Mouse (Mus musculus): ENCODE measurements around the gene Gm10964.
"Not testable (repeated sequence)": the region's sequence is repeated elsewhere in the genome, so short reads cannot be mapped to it uniquely, and the experiment has no call there.

Gm10964 gene

DNA sequence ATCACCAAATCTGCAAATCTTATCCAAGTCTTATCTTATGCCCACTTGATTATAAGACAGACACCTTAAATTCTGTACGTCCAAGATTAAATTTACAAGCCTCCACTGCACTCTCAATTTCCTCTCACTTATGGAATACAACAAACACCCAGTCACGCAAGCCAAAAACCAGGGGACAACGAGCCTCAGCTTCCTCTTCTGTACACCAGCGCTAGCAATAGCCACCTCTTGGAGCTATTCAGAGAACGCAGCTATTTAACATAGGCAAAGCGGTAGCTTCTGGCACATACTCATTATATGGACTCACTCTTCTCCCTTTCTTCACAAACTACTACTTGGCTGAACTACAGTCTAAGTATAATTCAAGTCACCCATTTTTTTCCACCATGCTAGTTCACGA, 40.0 kb downstream of the Gm10964 start:
- DNase-seq, result no peak

DNA sequence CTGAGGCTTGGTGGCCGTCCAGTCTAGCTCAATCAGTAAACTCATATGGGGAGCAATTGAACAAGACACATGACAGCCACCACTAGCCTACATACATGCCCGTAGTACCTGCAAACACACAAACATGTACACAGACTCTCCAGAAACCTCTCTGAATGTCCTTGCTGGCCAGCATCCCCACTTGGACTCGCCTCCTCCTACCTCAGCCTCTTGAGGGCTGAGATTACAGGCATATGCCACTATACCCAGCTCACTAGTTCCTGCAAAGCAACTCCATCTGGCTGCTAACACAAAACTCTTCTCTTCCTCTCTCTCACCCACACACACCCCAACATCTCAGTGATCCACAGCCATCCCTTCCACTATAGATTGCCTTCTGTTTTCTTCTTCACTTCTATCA, 41.1 kb downstream of the Gm10964 start:
- DNase-seq, result peak; percentile 44

DNA sequence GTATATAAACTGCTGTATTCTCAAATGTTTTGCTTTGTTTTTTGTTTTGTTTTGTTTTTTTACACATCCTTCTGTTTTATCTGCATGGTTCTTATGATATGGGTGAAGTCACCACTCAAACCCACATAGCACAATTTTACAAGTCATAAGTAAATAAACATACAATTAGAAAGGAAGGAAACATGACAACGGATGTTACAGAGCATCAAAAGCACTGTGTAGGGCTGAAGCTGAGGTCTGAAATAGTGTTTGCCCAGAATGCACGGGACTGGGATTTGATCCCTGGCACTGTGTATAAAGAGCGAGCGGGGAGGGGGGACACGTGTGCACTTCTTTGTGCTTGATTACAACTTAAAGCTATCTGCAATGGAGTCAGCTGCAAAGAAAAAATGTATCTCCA, 41.6 kb downstream of the Gm10964 start:
- no peak for DNase-seq

DNA sequence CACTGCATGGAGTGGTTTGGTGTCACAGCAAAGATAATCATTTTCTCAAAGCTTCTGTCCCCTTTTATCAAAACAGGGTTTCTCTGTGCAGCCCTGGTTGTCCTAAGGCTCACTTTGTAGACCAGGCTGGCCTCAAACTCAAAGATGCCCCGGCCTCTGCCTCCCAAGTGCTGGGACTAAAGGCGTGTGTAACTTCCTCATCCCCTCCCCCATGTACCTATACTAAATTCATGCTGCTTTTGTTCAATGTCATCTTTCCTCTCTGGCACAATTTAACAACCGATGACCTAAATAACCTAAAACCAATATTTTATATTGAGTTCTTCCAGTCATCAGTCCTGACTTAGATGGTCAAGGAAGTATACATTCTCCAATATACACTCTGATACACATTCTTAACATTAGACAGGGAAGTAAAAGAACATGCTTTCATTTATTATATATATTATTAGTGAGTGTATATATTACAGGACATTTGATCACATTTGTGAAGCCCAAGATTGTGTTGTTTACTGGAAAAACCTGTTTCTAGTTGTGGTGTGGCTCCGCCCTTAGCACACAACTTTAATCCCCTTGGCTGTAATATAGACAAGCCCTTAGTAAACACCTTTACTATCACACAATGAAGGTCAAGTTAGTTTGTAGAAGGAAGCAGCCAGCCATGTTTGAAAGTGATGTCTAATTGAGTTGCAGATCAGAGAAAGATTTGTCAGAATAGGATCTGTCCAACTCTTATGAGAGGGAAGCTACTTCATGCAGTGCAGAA, 43.9 kb downstream of the Gm10964 start:
- no peak for DNase-seq

DNA sequence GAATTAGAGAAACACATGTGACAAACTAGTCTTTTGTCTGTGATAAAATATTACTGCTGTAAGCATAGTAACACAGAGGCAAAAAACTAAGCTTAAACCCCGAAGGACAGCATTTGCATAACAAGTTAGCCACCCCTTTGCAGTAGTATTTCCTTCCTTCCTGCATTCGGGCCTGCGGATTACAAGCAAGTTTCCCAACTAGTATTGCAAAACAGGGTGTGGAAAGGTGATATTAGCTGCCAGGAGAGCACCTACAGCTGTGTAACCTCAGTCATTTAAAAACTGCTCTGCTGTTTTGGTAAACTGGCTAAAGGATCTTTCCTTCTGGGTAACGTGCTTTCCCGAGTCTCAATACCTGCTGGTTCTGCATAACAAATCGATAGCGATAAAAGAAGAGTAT, 48.1 kb downstream of the Gm10964 start:
- DNase-seq, result no peak

DNA sequence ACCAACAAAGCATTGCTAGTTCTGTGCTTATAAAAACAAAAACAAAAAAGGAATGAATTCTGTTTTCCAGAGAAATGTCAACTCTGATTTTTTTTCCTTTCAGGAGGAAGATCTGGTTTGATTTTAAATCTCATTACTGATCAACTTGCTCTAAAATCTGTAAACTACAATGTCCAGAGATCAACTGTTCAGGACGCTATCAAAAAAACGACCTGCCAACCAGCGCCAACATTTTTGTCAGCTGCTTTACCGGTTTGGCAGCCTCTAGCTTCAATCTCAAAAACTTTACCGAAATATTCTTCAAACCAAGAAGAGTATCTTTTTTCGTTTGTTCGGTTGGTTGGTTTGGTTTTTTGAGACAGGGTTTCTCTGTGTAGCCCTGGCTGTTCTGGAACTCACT, 49.9 kb downstream of the Gm10964 start:
- no peak for DNase-seq

DNA sequence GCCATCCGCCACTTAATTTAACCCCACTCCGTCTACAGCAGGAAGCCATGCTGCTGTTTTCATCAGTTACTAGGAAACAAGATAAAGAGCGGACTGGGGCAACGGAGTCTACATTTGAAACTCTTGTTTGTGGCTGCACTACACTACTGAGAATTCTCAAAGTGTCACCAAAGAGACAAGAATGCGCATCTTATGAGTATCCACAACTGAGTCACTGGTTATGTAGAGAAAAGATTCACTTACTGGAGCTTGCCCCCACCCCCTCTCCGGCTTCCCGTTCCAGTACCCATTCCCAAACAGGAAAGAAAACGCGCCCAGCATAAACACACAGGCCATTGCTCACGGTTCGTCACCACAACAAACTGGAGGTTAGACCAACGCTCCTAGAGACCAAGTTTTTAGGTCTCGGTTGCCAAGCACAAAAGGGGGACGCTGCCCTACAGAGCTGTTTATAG, 50.8 kb downstream of the Gm10964 start:
- no peak for DNase-seq

DNA sequence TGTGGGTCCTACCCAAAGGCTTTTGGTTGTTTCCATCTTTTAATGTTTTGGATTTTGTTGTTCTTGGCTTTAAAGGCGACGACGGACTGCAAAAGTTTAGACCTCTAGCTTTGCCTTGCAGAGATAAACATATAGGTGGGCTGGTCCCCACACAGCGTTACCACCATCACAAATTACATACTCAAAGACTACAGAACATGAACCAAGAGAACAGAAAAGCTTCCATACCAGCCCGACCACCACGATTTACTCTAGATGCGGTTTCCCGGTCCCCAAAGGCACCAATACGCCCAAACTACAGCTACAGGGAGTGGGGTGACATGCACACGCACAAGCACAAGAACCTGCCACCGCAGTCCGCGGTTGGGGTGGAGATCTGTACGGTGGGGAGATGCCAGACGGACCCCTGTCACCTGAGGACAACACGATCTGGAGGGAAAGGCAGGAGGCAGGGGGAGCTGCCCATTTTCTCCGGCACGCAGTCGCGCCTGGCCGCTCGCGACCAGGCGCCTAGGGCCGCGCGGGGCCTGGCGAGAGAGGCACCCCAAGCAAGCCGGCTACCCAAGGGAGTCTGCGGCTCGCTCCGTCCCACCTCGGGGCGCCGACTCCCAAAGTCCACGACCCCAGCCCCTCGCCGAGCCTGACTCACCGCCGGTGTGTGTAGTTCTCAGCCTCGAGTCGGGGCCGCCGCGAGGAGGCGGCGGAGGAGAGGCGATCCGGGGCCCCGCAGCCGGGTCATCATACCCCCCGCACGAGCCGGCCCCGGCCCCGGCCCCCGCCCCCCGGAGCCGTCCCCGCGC, 51.4 kb downstream of the Gm10964 start:
- peak; percentile 51 for DNase-seq

DNA sequence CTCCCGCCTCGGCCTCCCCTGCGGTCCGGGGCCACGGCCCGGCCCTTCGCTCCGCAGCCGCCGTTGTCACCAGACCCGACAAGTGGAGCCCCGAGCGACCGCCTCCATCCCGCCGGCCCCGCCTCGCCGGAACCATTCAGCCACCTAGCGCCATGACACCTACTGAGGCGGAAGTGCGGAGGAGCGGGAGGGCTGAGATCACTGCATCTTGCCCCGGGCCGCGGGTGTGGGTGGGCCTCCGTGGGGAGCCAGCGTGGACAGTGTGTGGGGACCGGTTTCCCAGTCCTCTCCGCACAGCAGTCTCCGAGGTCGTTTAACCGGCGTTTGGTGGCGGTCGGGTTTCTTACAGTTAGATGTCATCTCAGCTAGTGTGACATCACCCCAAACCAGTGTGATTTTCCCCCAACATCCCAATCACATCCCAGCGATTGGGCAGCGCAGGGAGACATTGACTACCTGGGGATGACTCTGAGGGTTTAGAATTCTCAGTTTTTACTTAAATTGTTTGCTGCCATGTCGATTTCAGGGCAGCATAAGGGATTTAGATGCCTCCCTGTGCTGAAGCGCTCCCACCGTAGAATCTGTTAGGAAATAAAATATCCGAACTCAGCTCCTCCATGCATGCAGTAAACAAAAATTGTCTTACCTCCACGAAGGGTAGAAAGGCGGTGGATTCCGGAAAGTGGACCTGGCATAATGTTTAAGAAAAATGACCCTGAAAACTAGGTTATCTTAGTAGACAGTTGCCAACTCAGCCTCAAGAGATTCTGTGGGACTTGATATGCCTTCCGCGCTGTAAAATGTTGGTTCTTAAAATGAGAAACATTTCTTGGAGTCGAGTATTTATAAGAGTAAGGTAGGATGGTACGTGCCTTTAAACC, 52.3 kb downstream of the Gm10964 start, which contains the start of gene Hipk1:
Gene Hipk1, minus strand, starts transcription at position 334 of the 881 bp plus-strand sequence.
- peak; percentile 94 for DNase-seq

DNA sequence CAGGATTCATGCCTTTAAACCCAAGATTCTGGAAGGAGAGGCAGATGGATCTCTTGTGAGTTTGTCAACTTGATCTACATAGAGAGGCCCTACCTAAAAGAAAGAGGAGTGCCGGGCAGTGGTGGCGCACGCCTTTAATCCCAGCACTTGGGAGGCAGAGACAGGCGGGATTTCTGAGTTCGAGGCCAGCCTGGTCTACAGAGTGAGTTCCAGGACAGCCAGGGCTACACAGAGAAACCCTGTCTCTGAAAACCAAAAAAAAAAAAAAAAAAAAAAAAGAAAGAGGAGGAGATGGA, 52.9 kb downstream of the Gm10964 start:
- DNase-seq, result not testable (repeated sequence)

DNA sequence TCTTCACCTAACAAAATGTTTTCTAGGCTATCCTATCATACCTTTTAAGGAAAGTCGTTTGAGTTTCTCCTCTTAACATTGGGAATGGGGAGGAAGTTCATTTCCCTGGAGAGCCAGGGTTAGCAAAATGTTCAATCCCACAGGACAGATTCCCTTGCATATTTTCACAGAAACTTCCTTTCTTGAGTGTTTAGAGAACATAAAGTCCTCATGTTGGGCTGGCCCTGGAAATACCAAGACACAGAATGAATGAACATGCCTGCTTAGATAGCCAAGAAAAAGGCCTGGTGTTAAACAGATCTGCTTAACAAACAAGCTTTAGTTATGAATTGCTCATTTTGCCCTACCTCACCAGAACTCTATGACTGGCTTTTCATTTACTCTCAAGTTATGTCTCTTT, 53.4 kb downstream of the Gm10964 start:
- no peak for DNase-seq
